In genomic region chr2:66728002-66728401, GRCm38 (mm10) we compare ENCODE assay signal across 14 mouse cellular contexts.
"Had no signal": no experiment of that assay in that cellular context is flagged by ENCODE, and none has a peak within 500 bp of the region (broad histone marks: within the 10 kb centered on the region; RNA-seq: fewer than 3 reads in every experiment).

No protein-coding gene starts in this region.

- DNase-seq: embryo, embryonic 11 days; forebrain, postnatal 0 days; gastrocnemius, adult 2 months; gastrocnemius, postnatal 10 days; gastrocnemius, postnatal 14 days; gastrocnemius, postnatal 25 days; gastrocnemius, postnatal 36 days; heart, adult 11 months; heart, adult 18-20 months; heart, adult 2 months had no signal

- ATAC-seq: forebrain, embryonic 13.5 days; forebrain, embryonic 14.5 days; forebrain, embryonic 15.5 days; forebrain, embryonic 16.5 days; forebrain, postnatal 0 days had no signal
